Mouse (Mus musculus): ENCODE results near the gene Vmn1r128.
"Not testable (repeated sequence)": the region's sequence is repeated elsewhere in the genome, so short reads cannot be mapped to it uniquely, and the experiment has no call there.

The Vmn1r128 gene

DNA sequence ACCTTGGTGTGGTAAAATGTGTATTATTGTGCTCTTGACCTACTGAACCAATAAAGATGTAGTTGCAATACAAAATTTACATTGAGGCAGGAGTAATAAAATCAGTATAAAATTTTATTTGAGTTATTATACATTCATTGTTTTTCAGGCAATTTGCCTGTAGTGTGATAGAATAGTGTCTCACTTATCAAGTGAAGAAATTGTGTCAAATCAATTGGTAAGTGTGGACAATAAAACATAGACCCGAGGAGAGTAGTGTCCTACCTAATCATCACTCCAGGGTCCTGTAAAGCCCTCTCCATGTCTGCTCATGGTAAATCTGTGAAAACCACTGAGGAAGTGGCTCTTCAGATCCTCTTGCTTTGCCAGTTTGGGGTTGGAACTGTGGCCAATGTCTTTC, at the start of gene Vmn1r128:
Gene Vmn1r128 (plus strand): TSS at position 301 of the 400 bp plus-strand sequence.
- not testable (repeated sequence) for DNase-seq (ENCODE audit: low spot score in 2 of 2)

DNA sequence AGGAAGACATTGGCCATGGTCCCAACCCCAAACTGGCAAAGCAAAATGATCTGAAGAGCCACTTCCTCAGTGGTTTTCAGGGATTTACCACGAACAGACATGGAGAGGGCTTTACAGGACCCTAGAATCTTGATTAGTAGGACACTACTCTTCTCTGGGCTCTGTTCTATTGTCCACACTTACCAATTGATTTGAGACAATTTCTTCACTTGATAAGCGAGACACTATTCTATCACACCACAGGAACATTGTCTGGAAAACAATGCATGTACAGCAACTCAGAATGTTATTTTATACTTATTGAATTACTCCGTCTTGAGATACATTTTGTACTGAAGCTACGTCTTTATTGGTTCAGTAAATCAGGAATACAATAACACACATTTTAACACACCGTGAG, 47.8 kb upstream of the Vmn1r128 start, which contains the start of gene Vmn1r126:
Gene Vmn1r126 (minus strand): TSS at position 101 of the 400 bp plus-strand sequence.
- not testable (repeated sequence) for DNase-seq (ENCODE audit: low spot score in 2 of 2)

DNA sequence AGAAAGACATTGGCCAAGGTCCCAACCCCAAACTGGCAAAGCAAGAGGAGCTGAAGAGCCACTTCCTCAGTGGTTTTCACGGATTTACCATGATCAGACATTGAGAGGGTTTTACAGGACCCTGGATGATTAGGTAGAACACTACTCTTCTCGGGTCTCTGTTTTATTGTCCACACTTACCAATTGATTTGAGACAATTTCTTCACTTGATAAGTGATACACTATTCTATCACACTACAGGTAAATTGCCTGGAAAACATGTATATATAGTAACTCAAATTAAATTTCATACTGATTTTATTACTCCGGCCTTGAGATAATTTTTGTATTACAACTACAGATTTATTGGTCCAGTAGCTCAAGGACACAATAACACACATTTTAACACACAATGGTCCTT, 29.4 kb upstream of the Vmn1r128 start, which contains the start of gene Vmn1r127:
Gene Vmn1r127 (minus strand): TSS at position 101 of the 400 bp plus-strand sequence.
- not testable (repeated sequence) for DNase-seq (ENCODE audit: low spot score in 2 of 2)

DNA sequence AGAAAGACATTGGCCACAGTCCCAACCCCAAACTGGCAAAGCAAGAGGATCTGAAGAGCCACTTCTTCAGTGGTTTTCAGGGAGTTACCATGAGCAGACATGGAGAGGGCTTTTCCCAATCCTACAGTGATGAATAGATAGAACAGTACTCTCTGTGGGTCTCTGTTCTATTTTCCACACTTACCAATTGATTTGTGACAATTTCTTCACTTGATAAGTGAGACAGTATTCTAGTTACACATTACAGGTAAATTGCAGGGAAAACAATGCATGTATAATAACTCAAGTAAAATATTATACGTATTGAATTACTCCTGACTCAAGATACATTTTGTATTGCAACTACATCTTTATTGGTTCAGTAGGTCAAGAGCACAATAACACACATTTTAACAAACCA, 12.0 kb downstream of the Vmn1r128 start, which contains the start of gene Vmn1r129:
Gene Vmn1r129 (minus strand): TSS at position 101 of the 400 bp plus-strand sequence.
- not testable (repeated sequence) for DNase-seq (ENCODE audit: low spot score in 2 of 2)

Data from spleen, postnatal 36 days (tissue).